Mouse (Mus musculus): ENCODE data around the gene Cdk20. TPM values are rescaled to one million over a fixed set of nuclear protein-coding genes. Genes with fewer than 3 reads are reported as not detected.

The Cdk20 gene
- total and polyA plus RNA-seq, 3 experiments: 0.21 to 2.2 (median 1.5) TPM

- DNase-seq (ENCODE audit: extremely low read depth): peak; percentile 31
- in situ Hi-C loops (cut with MboI; ENCODE audit: low pct_ligation_motif_present, low pct_unique_long_range_greater_than_20kb, low sequenced_read_pairs): loop anchor here (5.0 to 10.0 kb wide), 2 partner anchors 123 to 196 kb away; no protein-coding TSS in a partner anchor
- Histone ChIP-seq H3K4me2 (ENCODE audit: insufficient read depth, low read depth, poor library complexity, severe bottlenecking) (no peak overlapping the region), H3K27ac (ENCODE audit: insufficient read depth, low read depth) (no peak overlapping the region), H3K4me3 (replicated peaks in 1 of 3; ENCODE audit: low read depth in 2 of 3, low read length in 2 of 3, poor library complexity in 1 of 3) (no peak overlapping the region), H3K9ac (ENCODE audit: insufficient read depth, low read depth) (no peak overlapping the region), H3K9me3 (replicated peaks; ENCODE audit: low read length) (no peaks in the 10 kb centered on the region), H3K4me1 (ENCODE audit: control insufficient read depth in 1 of 2, insufficient read depth in 2 of 2) (peaks cover 0 to 25% of the 10 kb centered on the region in 2 experiments; a peak in 2 of 4 replicates), H3K79me2 (replicated peaks; ENCODE audit: control insufficient read depth, extremely low read depth, insufficient read depth, poor library complexity, severe bottlenecking) (no peaks in the 10 kb centered on the region), H3K36me3 (replicated peaks in 1 of 2; ENCODE audit: control insufficient read depth in 1 of 2, insufficient read depth in 1 of 2, low read length in 1 of 2) (no peaks in the 10 kb centered on the region), H3K27me3 (replicated peaks) (peaks cover 2% of the 10 kb centered on the region)
- dilution Hi-C loops (cut with MboI; ENCODE audit: extremely low pct_ligation_motif_present, extremely low pct_unique_long_range_greater_than_20kb, low sequenced_read_pairs): no loop called here
- no peak for TF ChIP-seq SIN3A (IDR thresholded peaks at IDR 0.05; ENCODE audit: low read length)
- TF ChIP-seq ZKSCAN1 (IDR thresholded peaks at IDR 0.05; ENCODE audit: borderline replicate concordance, low read depth, low read length): no peak
- TF ChIP-seq USF1 (IDR thresholded peaks at IDR 0.05; ENCODE audit: low read depth, low read length): no peak
- TF ChIP-seq TBP (conservative IDR thresholded peaks at IDR 0.05; ENCODE audit: low read depth, low read length): no peak
- no peak for TF ChIP-seq UBTF (IDR thresholded peaks at IDR 0.05; ENCODE audit: low read depth, low read length)
- no peak for TF ChIP-seq MAFK (IDR thresholded peaks at IDR 0.05; ENCODE audit: insufficient replicate concordance, low read length)
- no peak for TF ChIP-seq JUND (conservative IDR thresholded peaks at IDR 0.05; ENCODE audit: low read depth, low read length)
- no peak for TF ChIP-seq RAD21 (IDR thresholded peaks at IDR 0.05; ENCODE audit: low read depth, low read length)
- no peak for TF ChIP-seq HCFC1 (IDR thresholded peaks at IDR 0.05; ENCODE audit: low read depth, low read length)
These were observed 8.5 kb downstream of the Cdk20 start for GRCm38 (mm10) chr13:64440592-64440991.

GRCm38 (mm10) chr13:64443263-64443894 is 11.3 kb downstream of the Cdk20 start:
- no peaks in the 10 kb centered on the region for H3K79me2 ChIP-seq (replicated peaks; ENCODE audit: control insufficient read depth, extremely low read depth, insufficient read depth, poor library complexity, severe bottlenecking)
- peaks cover 2% of the 10 kb centered on the region for H3K27me3 ChIP-seq (replicated peaks)
- in situ Hi-C loops (cut with MboI; ENCODE audit: low pct_ligation_motif_present, low pct_unique_long_range_greater_than_20kb, low sequenced_read_pairs): loop anchor here (5.0 to 10.0 kb wide), 2 partner anchors 126 to 199 kb away; no protein-coding TSS in a partner anchor
- no peak overlapping the region for H3K4me3 ChIP-seq (replicated peaks in 1 of 3; ENCODE audit: low read depth in 2 of 3, low read length in 2 of 3, poor library complexity in 1 of 3)
- no peak overlapping the region for H3K4me2 ChIP-seq (ENCODE audit: insufficient read depth, low read depth, poor library complexity, severe bottlenecking)
- no peak overlapping the region for H3K27ac ChIP-seq (ENCODE audit: insufficient read depth, low read depth)
- H3K9ac ChIP-seq (ENCODE audit: insufficient read depth, low read depth): no peak overlapping the region
- dilution Hi-C loops (cut with MboI; ENCODE audit: extremely low pct_ligation_motif_present, extremely low pct_unique_long_range_greater_than_20kb, low sequenced_read_pairs): no loop called here
- H3K9me3 ChIP-seq (replicated peaks; ENCODE audit: low read length): no peaks in the 10 kb centered on the region
- H3K36me3 ChIP-seq (replicated peaks in 1 of 2; ENCODE audit: control insufficient read depth in 1 of 2, insufficient read depth in 1 of 2, low read length in 1 of 2): no peaks in the 10 kb centered on the region
- DNase-seq (ENCODE audit: extremely low read depth): peak; percentile 17
- peaks cover 0 to 25% of the 10 kb centered on the region in 2 experiments; a peak in 2 of 4 replicates for H3K4me1 ChIP-seq (ENCODE audit: control insufficient read depth in 1 of 2, insufficient read depth in 2 of 2)
- TF ChIP-seq RAD21 (IDR thresholded peaks at IDR 0.05; ENCODE audit: low read depth, low read length) (peak; percentile 51), E2F4 (IDR thresholded peaks at IDR 0.05; ENCODE audit: insufficient replicate concordance, low read depth, low read length) (no peak), CTCF (conservative IDR thresholded peaks at IDR 0.05 in 1 of 2, IDR thresholded peaks at IDR 0.05 in 1 of 2; ENCODE audit: low read depth in 2 of 2, low read length in 2 of 2) (peak; percentile 17 to 46; a peak in 2 of 4 replicates)
